In genomic region chr6:114833791-114834346, GRCm38 (mm10) we compare ENCODE assay signal across 11 mouse cellular contexts.
A peak's percentile ranks its signal among the peaks of the same experiment; 100 is the strongest.
DNase-seq lines count a peak whose midpoint lies in the region; ATAC-seq and TF ChIP-seq lines count a peak whose summit lies in the region.
"Had no signal": no experiment of that assay in that cellular context is flagged by ENCODE, and none has a peak within 500 bp of the region (broad histone marks: within the 10 kb centered on the region; RNA-seq: fewer than 3 reads in every experiment).

No protein-coding gene starts in this region.

- no peaks in the 10 kb centered on the region for H3K9me3 ChIP-seq in forebrain, postnatal 0 days (ENCODE audit: low read length)
- H3K9me3 ChIP-seq in forebrain, embryonic 12.5 days = no peaks in the 10 kb centered on the region
- H3K9me3 ChIP-seq in liver, embryonic 12.5 days (replicated peaks) = no peaks in the 10 kb centered on the region
- H3K9me3 ChIP-seq in embryonic facial prominence, embryonic 14.5 days (ENCODE audit: control insufficient read depth, low read length) = 0 out of 2 replicates have a peak, but pooled peaks cover 3% of the 10 kb centered on the region

- WGBS in forebrain, postnatal 0 days = 80% methylated on average over 4 of the region's 4 CpGs
- 82% methylated on average over 4 of the region's 4 CpGs for WGBS in forebrain, embryonic 12.5 days
- WGBS in liver, adult 2 months = 28% methylated on average over 4 of the region's 4 CpGs
- WGBS in liver, embryonic 12.5 days (ENCODE audit: insufficient replicate concordance) = 56% methylated on average over 4 of the region's 4 CpGs
- WGBS in embryonic facial prominence, embryonic 14.5 days = 50% methylated on average over 4 of the region's 4 CpGs

- no peak overlapping the region for H3K4me2 ChIP-seq in forebrain, postnatal 0 days (ENCODE audit: low read depth)
- no peak overlapping the region for H3K4me2 ChIP-seq in forebrain, embryonic 12.5 days
- no peak overlapping the region for H3K4me2 ChIP-seq in liver, embryonic 12.5 days
- H3K4me2 ChIP-seq in embryonic facial prominence, embryonic 14.5 days (ENCODE audit: low read depth, low read length) = no peak overlapping the region

- DNase-seq in forebrain, postnatal 0 days = no peak
- peak; percentile 76 for DNase-seq in liver, adult 2 months (ENCODE audit: extremely low read depth, low read depth, low spot score)
- DNase-seq in embryonic facial prominence, embryonic 14.5 days (ENCODE audit: low spot score) = peak; percentile 50
- peak; percentile 69 for DNase-seq in kidney, postnatal 10 days
- DNase-seq in embryo, embryonic 10 days (ENCODE audit: low spot score) = no peak
- DNase-seq in gastrocnemius, postnatal 36 days = no peak
- DNase-seq: adrenal gland, postnatal 14 days; cerebellum, adult 11-12 months; layer of hippocampus, postnatal 36 days had no signal

- H3K4me3 ChIP-seq in forebrain, postnatal 0 days (ENCODE audit: low read depth, low read length) = no peak overlapping the region
- H3K4me3 ChIP-seq in forebrain, embryonic 12.5 days (replicated peaks) = no peak overlapping the region
- H3K4me3 ChIP-seq in liver, adult 2 months (ENCODE audit: insufficient read depth, low read depth, low read length) = no peak overlapping the region
- no peak overlapping the region for H3K4me3 ChIP-seq in liver, embryonic 12.5 days
- H3K4me3 ChIP-seq in embryonic facial prominence, embryonic 14.5 days (ENCODE audit: low read depth, low read length) = no peak overlapping the region

- no peaks in the 10 kb centered on the region for H3K79me2 ChIP-seq in liver, adult 2 months (ENCODE audit: control insufficient read depth, insufficient read depth, low read length)

- no peak for ATAC-seq in forebrain, postnatal 0 days
- ATAC-seq in forebrain, embryonic 12.5 days (ENCODE audit: low FRiP score) = no peak
- no peak for ATAC-seq in liver, embryonic 12.5 days
- peak; percentile 54; the same call in 1 of the 2 replicates for ATAC-seq in embryonic facial prominence, embryonic 14.5 days (ENCODE audit: low read depth)

- no peaks in the 10 kb centered on the region for H3K27me3 ChIP-seq in forebrain, postnatal 0 days (ENCODE audit: insufficient read depth, low read length)
- no peaks in the 10 kb centered on the region for H3K27me3 ChIP-seq in forebrain, embryonic 12.5 days
- H3K27me3 ChIP-seq in liver, adult 2 months (ENCODE audit: control insufficient read depth, insufficient read depth, low read length) = no peaks in the 10 kb centered on the region
- H3K27me3 ChIP-seq in liver, embryonic 12.5 days (replicated peaks) = no peaks in the 10 kb centered on the region
- no peaks in the 10 kb centered on the region for H3K27me3 ChIP-seq in embryonic facial prominence, embryonic 14.5 days (replicated peaks; ENCODE audit: control insufficient read depth, insufficient read depth, low read length)

- no peak overlapping the region for H3K9ac ChIP-seq in forebrain, postnatal 0 days
- H3K9ac ChIP-seq in forebrain, embryonic 12.5 days = no peak overlapping the region
- no peak overlapping the region for H3K9ac ChIP-seq in liver, adult 2 months (ENCODE audit: low read depth, low read length)
- no peak overlapping the region for H3K9ac ChIP-seq in liver, embryonic 12.5 days
- no peak overlapping the region for H3K9ac ChIP-seq in embryonic facial prominence, embryonic 14.5 days (ENCODE audit: low read depth, low read length)

- no peak for TF ChIP-seq POLR2A in liver, adult 2 months (IDR thresholded peaks at IDR 0.05; ENCODE audit: extremely low read depth, insufficient read depth, low read length)

- no peaks in the 10 kb centered on the region for H3K4me1 ChIP-seq in forebrain, postnatal 0 days (ENCODE audit: insufficient read depth)
- H3K4me1 ChIP-seq in forebrain, embryonic 12.5 days = peaks cover 20% of the 10 kb centered on the region
- peaks cover 9% of the 10 kb centered on the region; the same call in 1 of the 2 replicates for H3K4me1 ChIP-seq in liver, adult 2 months (ENCODE audit: control insufficient read depth, insufficient read depth, low read length)
- H3K4me1 ChIP-seq in liver, embryonic 12.5 days = peaks cover 21% of the 10 kb centered on the region
- peaks cover 25% of the 10 kb centered on the region for H3K4me1 ChIP-seq in embryonic facial prominence, embryonic 14.5 days (ENCODE audit: control insufficient read depth, insufficient read depth, low read length)

- no peak for TF ChIP-seq CTCF in forebrain, postnatal 0 days (IDR thresholded peaks at IDR 0.05; ENCODE audit: low read depth)
- no peak for TF ChIP-seq CTCF in liver, adult 2 months (IDR thresholded peaks at IDR 0.05; ENCODE audit: low read depth, low read length)

- no peaks in the 10 kb centered on the region for H3K36me3 ChIP-seq in forebrain, postnatal 0 days (ENCODE audit: insufficient read depth)
- H3K36me3 ChIP-seq in forebrain, embryonic 12.5 days (replicated peaks) = no peaks in the 10 kb centered on the region
- no peaks in the 10 kb centered on the region for H3K36me3 ChIP-seq in liver, adult 2 months (ENCODE audit: control insufficient read depth, insufficient read depth, low read length)
- H3K36me3 ChIP-seq in liver, embryonic 12.5 days = no peaks in the 10 kb centered on the region
- no peaks in the 10 kb centered on the region for H3K36me3 ChIP-seq in embryonic facial prominence, embryonic 14.5 days (ENCODE audit: control insufficient read depth, insufficient read depth, low read length)

- intact Hi-C loops in gastrocnemius, postnatal 36 days (cut with DNase I) = no loop called here

- H3K27ac ChIP-seq in forebrain, postnatal 0 days (ENCODE audit: low read depth, low read length) = 0 out of 2 replicates have a peak overlapping the region, but pooled peaks have one; percentile 9
- no peak overlapping the region for H3K27ac ChIP-seq in forebrain, embryonic 12.5 days
- H3K27ac ChIP-seq in liver, adult 2 months (replicated peaks; ENCODE audit: insufficient read depth, low read depth, low read length) = peak overlapping the region; percentile 23; the same call in 1 of the 2 replicates
- H3K27ac ChIP-seq in liver, embryonic 12.5 days = no peak overlapping the region
- H3K27ac ChIP-seq in embryonic facial prominence, embryonic 14.5 days (replicated peaks; ENCODE audit: low read depth, low read length) = peak overlapping the region; percentile 69

Comparison
In these comparisons a context has a peak if more than half of its experiments do, and no peak if none do; other contexts are left out.
1. H3K27ac ChIP-seq: peak in forebrain, postnatal 0 days (single experiment), liver, adult 2 months (single experiment) and embryonic facial prominence, embryonic 14.5 days (single experiment); none in forebrain, embryonic 12.5 days (single experiment) and liver, embryonic 12.5 days (single experiment).
2. DNase-seq: peak in liver, adult 2 months (single experiment), embryonic facial prominence, embryonic 14.5 days (single experiment) and kidney, postnatal 10 days (single experiment); none in forebrain, postnatal 0 days (single experiment), embryo, embryonic 10 days (single experiment) and gastrocnemius, postnatal 36 days (0 of 2).